Mouse (Mus musculus): ENCODE data around the gene Plxna1.

- TF ChIP-seq TAL1 (IDR thresholded peaks at IDR 0.05; ENCODE audit: low read length) (peak; percentile 54), USF1 (IDR thresholded peaks at IDR 0.05; ENCODE audit: low read depth, low read length) (no peak), CTCF (IDR thresholded peaks at IDR 0.05 in 2 of 3, conservative IDR thresholded peaks at IDR 0.05 in 1 of 3; ENCODE audit: control insufficient read depth in 1 of 3, insufficient read depth in 1 of 3, low read depth in 2 of 3, low read length in 3 of 3, poor library complexity in 1 of 3, severe bottlenecking in 1 of 3) (no peak), CHD1 (IDR thresholded peaks at IDR 0.05; ENCODE audit: low read depth, low read length) (no peak), ZMIZ1 (IDR thresholded peaks at IDR 0.05; ENCODE audit: low read depth, low read length) (no peak), ZNF384 (IDR thresholded peaks at IDR 0.05; ENCODE audit: low read depth, low read length) (0 out of 2 replicates have a peak, but pooled peaks have one; percentile 50), EP300 (IDR thresholded peaks at IDR 0.05; ENCODE audit: low read depth in 1 of 2, low read length in 2 of 2) (peak; percentile 74 to 85)
Measured at GRCm38 (mm10) chr6:89407247-89407889, 44.9 kb upstream of the Plxna1 start.

Data from MEL (cell line).